Mouse (Mus musculus) midbrain, embryonic 11.5 days (tissue): ENCODE results near the gene Sertad1. TPM values are rescaled to one million over a fixed set of nuclear protein-coding genes. Genes with fewer than 3 reads are reported as not detected.

ENCODE experiments used
- ATAC-seq: fragments of 200-750 bp; cut with Nextera tagmentation; 2 replicates; pipeline ENCODE4 v1.8.0; 2017; ENCODE audit warnings: moderate TSS enrichment, moderate library complexity; ENCODE audit not compliant: low FRiP score
- DNase-seq: peaks from one replicate; pipeline ENCODE4 v3.0.0; 2015; ENCODE audit warnings: low spot score; ENCODE audit errors: missing footprints
- H3K27ac ChIP-seq: fragments of 300-500 bp; sonication (generic); 2 replicates; pipeline ENCODE4 v1.5.1; 2014; ENCODE audit warnings: low read depth, low read length
- H3K27me3 ChIP-seq: fragments of 300-500 bp; sonication (generic); 2 replicates; pipeline ENCODE4 v1.6.1; 2014; ENCODE audit warnings: mild to moderate bottlenecking, low read length, moderate library complexity, mixed read lengths; ENCODE audit not compliant: control insufficient read depth, insufficient read depth
- H3K36me3 ChIP-seq: fragments of 300-500 bp; sonication (generic); 2 replicates; pipeline ENCODE4 v1.6.1; 2014; ENCODE audit warnings: mild to moderate bottlenecking, low read length, moderate library complexity, mixed read lengths; ENCODE audit not compliant: control insufficient read depth, insufficient read depth
- H3K4me1 ChIP-seq: fragments of 300-500 bp; sonication (generic); 2 replicates; pipeline ENCODE4 v1.6.1; 2014; ENCODE audit warnings: low read length; ENCODE audit not compliant: control insufficient read depth, insufficient read depth
- H3K4me2 ChIP-seq: fragments of 300-500 bp; sonication (generic); 2 replicates; pipeline ENCODE4 v1.6.1; 2014; ENCODE audit warnings: mild to moderate bottlenecking, moderate library complexity
- H3K4me3 ChIP-seq: fragments of 300-500 bp; sonication (generic); 2 replicates; pipeline ENCODE4 v1.5.1; 2014; ENCODE audit warnings: low read depth, low read length
- H3K9ac ChIP-seq: fragments of 300-500 bp; sonication (generic); 2 replicates; pipeline ENCODE4 v1.6.1; 2014; ENCODE audit warnings: low read length
- H3K9me3 ChIP-seq: fragments of 300-500 bp; sonication (generic); 2 replicates; pipeline ENCODE4 v1.6.1; 2016; ENCODE audit warnings: low read length; ENCODE audit not compliant: control insufficient read depth
- WGBS: fragments of 180-500 bp; shearing (Covaris S2); extraction: QIAGEN DNeasy Blood & Tissue Kit; methylation state at CpG from one replicate; pipeline ENCODE4 v1.1.7; 2014; 5-methylcytosine and 5-hydroxymethylcytosine counted together
- polyA plus RNA-seq: library from polyadenylated mRNA; unstranded; fragments of >200 nt; fragmentation: Nextera tagmentation; extraction: Ambion mirVana; gene quantifications from 2 replicates; pipeline ENCODE4 v1.2.1, GENCODE M21; 2014

The Sertad1 gene
- 13.4 and 15.5 TPM in 2 replicates for polyA plus RNA-seq

- H3K4me1 ChIP-seq, result peaks cover 10% of the 10 kb centered on the region
- peak within 1 kb of the TSS; percentile 75 for H3K4me3 ChIP-seq
- peak within 1 kb of the TSS; percentile 68 for H3K4me2 ChIP-seq
- H3K27ac ChIP-seq, result peak within 1 kb of the TSS; percentile 84
- H3K9me3 ChIP-seq, result no peaks in the 10 kb centered on the region
- no peaks in the 10 kb centered on the region for H3K36me3 ChIP-seq
- ATAC-seq (peak; percentile 96), DNase-seq (peak; percentile 100)
- under 1% methylated on average over 76 of the region's 80 CpGs for WGBS
- H3K27me3 ChIP-seq, result no peaks in the 10 kb centered on the region; the same call in 1 of the 2 replicates
- H3K9ac ChIP-seq, result peak within 1 kb of the TSS; percentile 79
These were observed at the start of gene Sertad1 for GRCm38 (mm10) chr7:27486770-27487697. TSS of gene Sertad1 (plus strand) at chr7:27486910.

- H3K9ac ChIP-seq, result no peak overlapping the region
- H3K4me2 ChIP-seq, result no peak overlapping the region
- H3K9me3 ChIP-seq, result peaks cover 4% of the 10 kb centered on the region; the same call in 1 of the 2 replicates
- no peaks in the 10 kb centered on the region for H3K36me3 ChIP-seq
- 57% methylated on average over 5 of the region's 5 CpGs for WGBS
- H3K4me1 ChIP-seq, result no peaks in the 10 kb centered on the region
- ATAC-seq (no peak), DNase-seq (no peak)
- no peak overlapping the region for H3K4me3 ChIP-seq
- peaks cover 5% of the 10 kb centered on the region; the same call in 1 of the 2 replicates for H3K27me3 ChIP-seq
- H3K27ac ChIP-seq, result no peak overlapping the region
These were observed 49.2 kb upstream of the Sertad1 start for GRCm38 (mm10) chr7:27437544-27437943.

GRCm38 (mm10) chr7:27440014-27440413 is 46.7 kb upstream of the Sertad1 start:
- H3K36me3 ChIP-seq, result no peaks in the 10 kb centered on the region
- no peaks in the 10 kb centered on the region for H3K4me1 ChIP-seq
- no peak overlapping the region for H3K4me2 ChIP-seq
- ATAC-seq (no peak), DNase-seq (no peak)
- H3K27ac ChIP-seq, result no peak overlapping the region
- peaks cover 4% of the 10 kb centered on the region; the same call in 1 of the 2 replicates for H3K9me3 ChIP-seq
- no peak overlapping the region for H3K4me3 ChIP-seq
- no peak overlapping the region for H3K9ac ChIP-seq
- WGBS, result 72% methylated on average over 4 of the region's 4 CpGs
- peaks cover 2% of the 10 kb centered on the region; the same call in 1 of the 2 replicates for H3K27me3 ChIP-seq

GRCm38 (mm10) chr7:27446051-27446450 is 40.7 kb upstream of the Sertad1 start:
- H3K36me3 ChIP-seq, result no peaks in the 10 kb centered on the region
- H3K4me3 ChIP-seq, result peak overlapping the region; percentile 54
- peak overlapping the region; percentile 68 for H3K9ac ChIP-seq
- peaks cover 11% of the 10 kb centered on the region for H3K4me1 ChIP-seq
- 3% methylated on average over 18 of the region's 18 CpGs for WGBS
- ATAC-seq (no peak), DNase-seq (peak; percentile 91)
- peaks cover 23% of the 10 kb centered on the region for H3K27me3 ChIP-seq
- peak overlapping the region; percentile 95 for H3K4me2 ChIP-seq
- H3K27ac ChIP-seq, result no peak overlapping the region
- H3K9me3 ChIP-seq, result no peaks in the 10 kb centered on the region

- DNase-seq, result peak; percentile 88
- WGBS, result 9% methylated on average over 41 of the region's 53 CpGs
- peak overlapping the region; percentile 54 for H3K4me3 ChIP-seq
- no peaks in the 10 kb centered on the region for H3K36me3 ChIP-seq
- no peak overlapping the region for H3K27ac ChIP-seq
- H3K27me3 ChIP-seq, result peaks cover 23% of the 10 kb centered on the region
- no peaks in the 10 kb centered on the region for H3K9me3 ChIP-seq
- peak overlapping the region; percentile 95 for H3K4me2 ChIP-seq
- peak overlapping the region; percentile 68 for H3K9ac ChIP-seq
- ATAC-seq, result peak; percentile 22
- H3K4me1 ChIP-seq, result peaks cover 11% of the 10 kb centered on the region
These were observed 39.9 kb upstream of the Sertad1 start for GRCm38 (mm10) chr7:27446521-27447418.

GRCm38 (mm10) chr7:27447419-27448286 is 39.1 kb upstream of the Sertad1 start, which contains the start of the genes Sptbn4 and Blvrb:
TSS of gene Sptbn4 (minus strand) at chr7:27447686.
TSS of gene Blvrb (plus strand) at chr7:27447978.
- H3K4me2 ChIP-seq, result peak within 1 kb of the TSS; percentile 95
- peaks cover 23% of the 10 kb centered on the region for H3K27me3 ChIP-seq
- WGBS, result under 1% methylated on average over 54 of the region's 54 CpGs
- peak within 1 kb of the TSS; percentile 68 for H3K9ac ChIP-seq
- peak; percentile 96 for ATAC-seq
- H3K4me1 ChIP-seq, result peaks cover 11% of the 10 kb centered on the region
- peak; percentile 100 for DNase-seq
- peak within 1 kb of the TSS; percentile 54 for H3K4me3 ChIP-seq
- H3K36me3 ChIP-seq, result no peaks in the 10 kb centered on the region
- H3K27ac ChIP-seq, result no peak within 1 kb of the TSS
- no peaks in the 10 kb centered on the region for H3K9me3 ChIP-seq

GRCm38 (mm10) chr7:27448421-27449206 is 38.1 kb upstream of the Sertad1 start:
- Histone ChIP-seq H3K27ac (no peak overlapping the region), H3K9me3 (no peaks in the 10 kb centered on the region), H3K36me3 (no peaks in the 10 kb centered on the region), H3K4me3 (peak overlapping the region; percentile 45), H3K9ac (no peak overlapping the region), H3K4me2 (peak overlapping the region; percentile 69), H3K4me1 (peaks cover 11% of the 10 kb centered on the region), H3K27me3 (peaks cover 23% of the 10 kb centered on the region)
- WGBS, result 56% methylated on average over 15 of the region's 15 CpGs
- DNase-seq (no peak), ATAC-seq (no peak)
